Mouse (Mus musculus): ENCODE measurements around the gene Prss48. TPM values are rescaled to one million over a fixed set of nuclear protein-coding genes. Genes with fewer than 3 reads are reported as not detected.

The Prss48 gene
- not detected in 2 replicates for polyA plus RNA-seq (2012)

GRCm38 (mm10) chr3:86002423-86002822 is at the start of gene Prss48:
Prss48 (minus strand) TSS chr3:86002491.

DNA sequence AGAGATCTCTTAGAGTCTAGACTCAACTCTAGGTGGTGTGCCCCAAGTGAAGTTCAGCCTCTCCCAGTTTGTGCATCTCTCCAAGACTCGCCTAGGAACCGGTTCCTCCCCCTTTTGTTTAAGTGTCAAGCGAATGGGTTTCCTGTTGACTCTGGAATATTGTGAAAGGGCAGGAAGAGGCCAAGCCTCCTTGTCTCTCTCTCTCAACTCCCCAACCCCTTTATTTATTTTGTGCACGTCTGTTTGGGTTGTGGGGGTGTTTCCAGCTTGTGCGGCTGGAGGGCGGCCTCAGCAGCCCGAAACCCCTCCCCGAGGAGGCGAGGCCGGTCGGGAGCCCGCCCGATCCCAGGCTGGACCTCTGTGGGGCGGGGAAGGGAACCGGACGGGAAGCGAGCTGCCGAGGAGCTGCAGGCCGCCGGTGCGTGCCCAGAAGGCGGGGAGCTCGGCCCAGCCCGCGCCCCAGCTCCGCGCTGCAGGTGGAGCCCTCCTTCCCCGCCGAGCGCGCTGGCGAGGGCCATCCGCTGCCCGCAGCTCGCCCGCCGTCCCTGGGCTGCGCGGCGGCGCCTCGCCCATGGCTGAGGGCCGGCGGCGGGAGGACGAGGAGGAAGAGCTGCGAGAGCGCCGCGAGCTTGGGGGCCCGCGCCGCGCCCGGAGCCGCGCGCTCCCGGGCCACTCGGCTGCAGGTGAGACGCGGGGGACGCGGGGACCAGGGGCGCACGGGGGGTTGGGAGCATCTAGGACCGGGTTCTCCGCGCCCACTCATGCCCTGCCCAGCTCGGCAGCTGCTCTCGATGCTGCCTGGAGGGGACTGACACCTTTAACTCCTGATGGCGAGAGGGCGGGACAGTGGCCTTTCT is 31.3 kb downstream of the Prss48 start, which contains the start of gene Sh3d19:
Gene Sh3d19, plus strand, starts transcription at position 368 of the 857 bp plus-strand sequence.

Other genes with a start within 250 kb of the Prss48 start
- gene Fam160a1, start 185.2 kb downstream of the Prss48 start, polyA plus RNA-seq (2012) = not detected in 2 replicates
- not detected in 2 replicates for gene Glt28d2, start 115.0 kb downstream of the Prss48 start, polyA plus RNA-seq (2012)
- gene Gm37240, start 115.0 kb downstream of the Prss48 start, polyA plus RNA-seq (2012) = 0.28 TPM in 1 of 2 replicates, not detected in the other
- gene Sh3d19, start 31.4 kb downstream of the Prss48 start, polyA plus RNA-seq (2012) = 1.2 TPM in 2 replicates
- gene Rps3a1, start 140.2 kb upstream of the Prss48 start, polyA plus RNA-seq (2012) = 369 and 493 TPM in 2 replicates
- gene Lrba, start 222.2 kb upstream of the Prss48 start, polyA plus RNA-seq (2012) = 3.7 and 5.4 TPM in 2 replicates